Mouse (Mus musculus): ENCODE measurements around the gene Inhba.

Inhba gene

GRCm38 (mm10) chr13:16011372-16012242 is at the start of gene Inhba:
Inhba (plus strand) TSS chr13:16011851.
- peak; percentile 33 for DNase-seq (ENCODE audit: low spot score)

GRCm38 (mm10) chr13:15976584-15976983 is 35.1 kb upstream of the Inhba start:
- no peak for DNase-seq (ENCODE audit: low spot score)

GRCm38 (mm10) chr13:15979551-15979950 is 32.1 kb upstream of the Inhba start:
- no peak for DNase-seq (ENCODE audit: low spot score)

- no peak for DNase-seq (ENCODE audit: low spot score)
Measured at GRCm38 (mm10) chr13:15982041-15982440, 29.6 kb upstream of the Inhba start.

- DNase-seq (ENCODE audit: low spot score), result no peak
Measured at GRCm38 (mm10) chr13:15985761-15986160, 25.9 kb upstream of the Inhba start.

- DNase-seq (ENCODE audit: low spot score), result no peak
Measured at GRCm38 (mm10) chr13:15986172-15986571, 25.5 kb upstream of the Inhba start.

- no peak for DNase-seq (ENCODE audit: low spot score)
Measured at GRCm38 (mm10) chr13:15995314-15995713, 16.3 kb upstream of the Inhba start.

- DNase-seq (ENCODE audit: low spot score), result no peak
Measured at GRCm38 (mm10) chr13:16005517-16005916, 6.1 kb upstream of the Inhba start.

- DNase-seq (ENCODE audit: low spot score), result no peak
Measured at GRCm38 (mm10) chr13:16007748-16008147, 3.9 kb upstream of the Inhba start.

- no peak for DNase-seq (ENCODE audit: low spot score)
Measured at GRCm38 (mm10) chr13:16008348-16008747, 3.3 kb upstream of the Inhba start.

- DNase-seq (ENCODE audit: low spot score), result no peak
Measured at GRCm38 (mm10) chr13:16009766-16010465, 1.7 kb upstream of the Inhba start.

- no peak for DNase-seq (ENCODE audit: low spot score)
Measured at GRCm38 (mm10) chr13:16010586-16010985, 1.1 kb upstream of the Inhba start.

GRCm38 (mm10) chr13:16012243-16012887 is 714 bp downstream of the Inhba start:
- DNase-seq (ENCODE audit: low spot score), result peak; percentile 75

GRCm38 (mm10) chr13:16014166-16014565 is 2.5 kb downstream of the Inhba start:
- no peak for DNase-seq (ENCODE audit: low spot score)

GRCm38 (mm10) chr13:16016506-16016905 is 4.9 kb downstream of the Inhba start:
- DNase-seq (ENCODE audit: low spot score), result no peak

GRCm38 (mm10) chr13:16017338-16017737 is 5.7 kb downstream of the Inhba start:
- no peak for DNase-seq (ENCODE audit: low spot score)

GRCm38 (mm10) chr13:16017777-16018176 is 6.1 kb downstream of the Inhba start:
- DNase-seq (ENCODE audit: low spot score), result no peak

GRCm38 (mm10) chr13:16018807-16019510 is 7.3 kb downstream of the Inhba start:
- no peak for DNase-seq (ENCODE audit: low spot score)

GRCm38 (mm10) chr13:16020659-16021058 is 9.0 kb downstream of the Inhba start:
- peak; percentile 32 for DNase-seq (ENCODE audit: low spot score)

- DNase-seq (ENCODE audit: low spot score), result no peak
Measured at GRCm38 (mm10) chr13:16021181-16021580, 9.5 kb downstream of the Inhba start.

GRCm38 (mm10) chr13:16021849-16022248 is 10.2 kb downstream of the Inhba start:
- no peak for DNase-seq (ENCODE audit: low spot score)

- DNase-seq (ENCODE audit: low spot score), result no peak
Measured at GRCm38 (mm10) chr13:16022536-16022935, 10.9 kb downstream of the Inhba start.

Data from ovary, postnatal 14 days (tissue).